Mouse (Mus musculus): Measurements from ENCODE around the gene Arl6ip4.

GRCm38 (mm10) chr5:124077241-124077640, 38.6 kb upstream of the Arl6ip4 start:
- TF ChIP-seq CTCF (IDR thresholded peaks at IDR 0.05) (no peak), EP300 (IDR thresholded peaks at IDR 0.05) (no peak)
